Mouse (Mus musculus) erythroblast, embryonic 14.5 days (primary cell): ENCODE results near the gene Ccdc15.

Experiments used
- GATA1 ChIP-seq: IDR thresholded peaks from 2 replicates; pipeline ENCODE4 v1.6.1; 2012; ENCODE audit warnings: low read length, inconsistent platforms, mixed read lengths
- TAL1 ChIP-seq: IDR thresholded peaks from 3 replicates; pipeline ENCODE4 v1.6.1; 2012; ENCODE audit warnings: low read length, inconsistent platforms, mixed read lengths

DNA sequence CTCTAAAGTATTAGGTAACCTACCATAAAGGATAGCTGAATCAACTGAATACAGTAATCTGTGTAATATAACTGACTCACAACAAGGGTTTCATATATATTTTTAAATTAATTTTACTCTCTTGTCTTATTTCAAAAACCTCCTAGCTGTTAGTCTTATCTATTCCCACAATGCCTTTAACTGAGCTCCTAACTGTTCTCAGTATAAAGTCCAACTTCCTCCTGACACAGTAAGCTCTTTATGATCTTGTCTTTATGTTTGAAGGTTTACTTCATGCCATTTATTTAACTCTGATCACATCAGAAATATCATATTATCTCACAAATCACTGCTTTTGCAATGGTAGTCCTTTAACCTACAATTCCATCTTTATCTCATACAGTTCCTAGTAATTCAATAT is 52.6 kb downstream of the Ccdc15 start:
- TF ChIP-seq TAL1 (no peak), GATA1 (no peak)
